Mouse (Mus musculus) spleen, postnatal 36 days (tissue): ENCODE results near the gene H2-T23.
"Not testable (repeated sequence)": the region's sequence is repeated elsewhere in the genome, so short reads cannot be mapped to it uniquely, and the experiment has no call there.

ENCODE experiments used
- DNase-seq, 2 experiments: peaks; one replicate each; pipeline ENCODE4 v3.0.0; 2022; ENCODE audit warnings: low spot score in 2 of 2, mixed read lengths in 1 of 2

The H2-T23 gene

DNA sequence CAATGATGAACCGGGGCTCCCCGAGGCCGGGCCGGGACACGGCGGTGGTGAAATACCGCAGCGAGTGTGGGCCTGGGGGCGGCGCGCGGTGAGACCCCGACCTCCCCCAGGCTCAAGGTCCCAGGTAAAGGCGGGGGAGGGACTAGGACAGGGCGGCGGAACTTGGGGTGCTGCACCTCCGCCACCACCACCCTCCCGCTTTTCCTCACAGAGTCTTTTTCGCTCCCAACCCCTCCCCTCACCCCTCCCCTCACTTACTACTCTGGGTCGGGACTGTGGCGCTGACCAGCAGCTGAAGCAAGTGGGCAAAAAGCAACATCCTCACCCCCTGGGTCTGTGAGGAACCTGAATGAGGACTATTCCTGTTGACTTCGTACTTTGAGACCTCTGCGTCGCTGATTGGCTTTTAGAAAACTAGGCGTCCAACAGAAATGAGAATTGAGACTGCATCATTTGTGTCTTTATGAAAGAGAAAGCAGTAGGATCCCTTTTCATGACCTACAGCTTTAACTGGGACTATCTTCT, at the start of gene H2-T23:
TSS of gene H2-T23 (minus strand) at position 505 of the 525 bp plus-strand sequence.
- peak; percentile 83 to 89 for DNase-seq

DNA sequence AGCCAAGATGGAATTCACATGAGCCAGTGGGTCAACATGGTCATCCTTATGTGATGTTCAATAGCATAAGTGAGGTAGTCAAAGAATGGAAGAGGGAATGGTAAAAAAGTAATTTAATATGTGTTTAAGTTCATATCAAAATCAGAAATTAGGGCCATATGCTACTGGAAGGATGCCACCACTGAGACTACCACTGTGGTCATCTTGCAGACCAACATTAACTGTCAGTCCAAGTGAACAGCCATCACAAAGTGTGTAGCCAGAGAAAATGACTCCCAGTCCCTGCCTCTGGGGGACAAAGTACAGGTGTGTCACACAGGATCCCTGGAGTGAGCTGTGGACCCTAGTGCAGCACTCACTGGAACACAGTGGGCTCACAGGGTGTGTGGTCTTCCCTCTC, 49.2 kb upstream of the H2-T23 start:
- DNase-seq: not testable (repeated sequence)

DNA sequence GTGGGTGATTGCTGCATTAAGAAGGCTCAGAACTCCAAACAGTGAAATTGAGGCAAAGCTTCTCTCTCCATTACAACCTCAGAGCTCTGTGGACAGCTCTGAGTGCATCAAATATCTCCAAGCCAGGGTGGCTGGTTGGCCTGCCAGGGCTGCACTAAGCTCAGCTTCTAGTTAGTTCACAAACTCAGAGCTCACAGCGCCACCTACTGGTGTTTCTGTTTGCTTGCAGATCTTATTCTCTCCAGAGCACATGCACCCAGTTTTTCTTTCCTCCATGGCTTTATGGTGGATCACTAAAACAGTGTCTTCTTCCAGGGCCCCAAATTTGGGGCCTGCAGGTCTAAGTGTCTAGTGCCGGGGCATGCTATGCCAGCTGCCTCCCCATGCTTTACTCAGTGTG, 28.2 kb upstream of the H2-T23 start:
- peak; percentile 81 to 87 for DNase-seq

DNA sequence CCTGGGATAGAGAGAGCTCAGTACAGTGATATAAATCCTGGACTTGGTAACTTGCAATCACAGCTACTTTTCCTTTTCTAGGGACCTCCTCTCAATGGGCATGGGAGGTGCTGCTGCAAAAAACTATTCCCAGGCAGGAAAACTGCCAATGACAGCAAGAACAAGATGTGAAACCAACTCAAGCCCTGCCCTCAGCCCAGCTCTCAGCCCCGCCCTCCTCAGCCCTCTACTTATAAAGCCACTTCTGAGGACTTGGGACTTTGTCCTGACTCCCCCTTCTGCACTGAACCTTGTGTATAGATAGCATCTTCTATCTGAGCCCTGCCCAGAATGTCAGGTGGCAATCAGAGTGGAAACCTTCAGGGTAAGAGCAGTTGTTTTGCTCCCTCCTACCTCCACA, 25.7 kb upstream of the H2-T23 start, which contains the start of gene Gm11127:
TSS of gene Gm11127 (minus strand) at position 10 of the 400 bp plus-strand sequence.
- DNase-seq: not testable (repeated sequence)

DNA sequence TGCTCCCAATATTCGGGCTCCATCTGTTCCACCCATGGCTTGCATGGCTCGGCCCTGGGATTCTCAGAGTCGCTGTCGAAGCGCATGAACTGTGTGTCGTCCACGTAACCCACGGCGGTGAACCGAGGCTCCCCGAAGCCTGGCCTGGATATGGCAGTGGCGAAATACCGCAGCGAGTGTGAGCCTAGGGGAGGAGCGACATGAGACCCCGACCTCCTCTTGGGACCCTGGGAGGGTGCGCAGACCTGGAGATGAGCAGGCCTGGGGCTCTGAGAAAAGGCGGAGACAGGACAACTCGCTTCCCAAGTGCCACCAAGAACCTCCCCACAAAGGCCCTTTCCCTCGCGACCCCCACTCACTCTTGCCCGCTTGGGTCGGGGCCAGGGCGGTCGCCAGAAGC, 25.3 kb upstream of the H2-T23 start:
- not testable (repeated sequence) for DNase-seq

DNA sequence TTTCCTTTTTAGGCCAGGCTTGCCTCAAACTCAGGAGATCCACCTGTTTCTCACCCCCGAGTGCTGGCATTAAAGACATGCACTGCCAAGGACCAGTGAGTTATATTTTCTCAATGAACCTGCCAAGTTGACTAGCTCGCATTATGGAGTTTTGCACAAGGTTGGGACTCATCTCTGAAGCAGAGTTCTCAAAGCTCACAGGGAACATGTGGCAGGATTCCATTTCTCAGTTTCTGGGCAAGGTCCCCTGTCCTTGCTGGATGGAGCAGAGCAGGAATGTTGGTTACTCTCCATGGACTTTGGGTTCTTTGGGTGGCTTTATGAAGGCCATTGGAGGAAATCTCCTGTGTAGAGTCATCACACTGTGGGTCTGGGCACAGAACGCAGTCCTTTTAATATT, 10.6 kb upstream of the H2-T23 start:
- DNase-seq: no peak

DNA sequence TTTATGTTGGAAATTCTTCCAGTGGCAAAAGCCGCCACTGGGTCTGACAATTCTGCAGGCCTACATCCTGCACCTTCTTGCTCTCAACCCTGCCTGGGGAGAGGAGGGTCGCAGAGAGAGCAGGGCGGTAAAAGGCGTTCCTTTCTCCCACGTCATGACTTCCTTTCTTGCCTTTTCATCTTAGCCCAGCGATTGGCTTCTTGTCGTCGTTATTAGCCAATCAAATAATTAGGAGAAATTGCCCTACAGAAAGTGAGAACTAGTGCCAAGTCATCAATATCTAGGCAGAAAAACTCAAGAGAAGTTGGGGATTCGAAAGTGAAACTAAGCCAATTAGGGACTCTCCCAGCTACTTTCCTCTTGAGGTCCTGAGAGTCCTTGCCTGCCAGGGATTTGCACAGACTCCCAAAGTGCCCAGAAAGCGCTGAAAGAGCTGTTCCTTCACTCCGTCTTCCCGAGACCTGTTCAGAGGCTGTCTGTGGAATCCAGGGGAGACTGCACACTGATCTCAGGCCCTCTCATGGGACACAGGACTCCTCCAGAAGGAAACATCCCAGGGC, 10.0 kb upstream of the H2-T23 start, which contains the start of the genes H2-T22 and Gm6034:
TSS of gene H2-T22 (minus strand) at position 138 of the 560 bp plus-strand sequence.
TSS of gene Gm6034 (plus strand) at position 352 of the 560 bp plus-strand sequence.
- DNase-seq: peak; percentile 90 to 94

DNA sequence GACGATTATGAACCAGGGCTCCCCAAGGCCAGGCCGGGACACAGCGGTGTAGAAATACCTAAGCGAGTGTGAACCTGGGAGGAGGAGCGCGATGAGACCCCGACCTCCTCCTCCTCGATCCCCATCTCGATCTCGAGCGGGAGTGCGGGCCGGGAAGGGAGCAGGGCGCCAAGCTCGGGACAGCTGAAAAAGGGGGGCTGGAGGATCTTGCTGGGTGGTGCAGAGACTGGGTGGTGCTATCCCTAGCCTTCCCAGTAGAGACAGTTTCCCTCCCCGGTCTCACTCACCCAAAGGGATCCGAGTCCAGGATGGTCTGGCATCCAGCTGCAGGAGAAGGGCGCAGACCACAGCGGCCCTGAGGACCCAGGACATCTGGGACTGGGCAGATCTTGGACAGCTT, 9.4 kb upstream of the H2-T23 start:
- not testable (repeated sequence) for DNase-seq

DNA sequence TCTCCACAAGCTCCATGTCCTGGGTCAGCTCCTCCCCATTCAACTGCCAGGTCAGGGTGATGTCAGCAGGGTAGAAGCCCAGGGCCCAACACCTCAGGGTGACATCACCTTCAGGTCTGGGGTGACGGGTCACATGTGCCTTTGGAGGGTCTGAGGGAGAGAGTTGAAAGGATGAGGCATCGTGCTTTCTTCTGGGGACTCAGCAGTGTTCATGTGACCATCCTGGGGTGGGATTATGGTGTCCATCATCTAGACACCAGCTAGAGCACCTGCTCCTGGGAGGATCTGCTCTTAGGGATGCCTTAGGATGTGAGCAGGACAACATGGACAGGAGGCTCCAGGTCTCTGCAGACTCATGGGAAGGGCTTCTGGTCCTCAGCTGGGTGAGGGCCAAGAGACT, 7.9 kb upstream of the H2-T23 start:
- DNase-seq: not testable (repeated sequence)

DNA sequence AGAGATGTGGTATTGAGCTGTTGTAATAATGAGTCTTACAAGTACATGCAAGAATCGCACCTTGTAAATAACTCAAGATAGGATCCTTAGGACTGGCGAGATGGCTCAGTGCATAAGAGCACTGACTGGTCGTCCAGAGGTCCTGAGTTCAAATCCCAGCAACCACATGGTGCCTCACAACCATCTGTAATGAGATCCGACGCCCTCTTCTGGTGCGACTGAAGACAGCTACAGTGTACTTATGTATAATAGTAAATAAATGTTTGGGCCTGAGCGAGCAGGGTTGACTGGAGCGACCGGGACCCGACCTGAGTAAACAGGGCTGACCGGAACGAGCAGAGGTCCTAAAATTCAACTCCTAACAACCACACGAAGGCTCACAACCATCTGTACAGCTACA, 3.5 kb upstream of the H2-T23 start:
- not testable (repeated sequence) for DNase-seq

DNA sequence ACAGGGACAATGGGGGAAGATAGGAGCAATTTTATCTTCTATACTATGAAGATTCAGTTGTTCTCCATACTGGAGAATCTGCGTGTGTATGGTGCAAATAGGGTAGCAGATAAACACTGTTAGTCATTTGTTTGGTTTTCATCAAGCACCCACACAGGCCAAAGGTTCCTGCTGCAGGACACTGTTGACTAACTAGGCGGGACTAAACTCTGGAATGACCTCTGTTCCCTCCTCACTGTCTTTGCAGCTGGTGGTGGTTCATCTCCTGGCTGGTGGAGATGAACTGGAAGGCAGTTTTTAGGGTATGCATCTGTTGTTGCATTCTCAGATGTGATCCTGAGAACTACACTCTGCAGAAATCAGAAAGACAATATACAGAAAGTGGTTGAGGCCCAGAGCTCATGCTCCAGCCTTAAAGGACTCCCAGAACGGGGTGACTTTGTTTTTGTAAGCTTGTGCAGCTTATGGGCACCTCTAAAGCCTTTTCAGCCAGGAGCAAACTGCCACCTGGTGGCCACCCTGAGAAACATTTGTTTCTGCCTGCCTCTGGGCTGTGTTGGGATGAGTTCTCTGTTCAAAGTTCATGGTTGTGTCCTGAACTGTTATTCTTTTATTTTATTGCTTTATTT, 2.5 kb upstream of the H2-T23 start:
- peak; percentile 70 to 72 for DNase-seq

DNA sequence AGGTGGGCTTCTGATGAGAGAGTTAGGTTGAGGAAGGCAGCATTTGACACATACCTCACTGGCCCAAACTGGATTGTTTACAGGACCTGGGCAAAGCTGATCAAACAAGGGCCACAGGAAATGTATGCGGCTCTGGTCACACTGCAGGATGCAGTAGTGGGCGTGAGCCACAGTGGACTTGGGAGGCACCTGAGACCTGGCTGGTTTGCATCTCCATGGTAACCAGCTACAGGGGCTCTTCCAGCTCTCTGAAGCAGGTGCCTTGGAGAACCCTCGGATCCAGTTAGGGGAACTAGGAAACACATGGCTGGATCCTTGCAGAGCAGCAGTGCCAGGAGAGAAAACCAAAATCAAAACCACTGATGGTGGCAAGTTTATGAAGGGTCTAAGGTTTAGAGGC, 1.9 kb upstream of the H2-T23 start:
- not testable (repeated sequence) for DNase-seq

DNA sequence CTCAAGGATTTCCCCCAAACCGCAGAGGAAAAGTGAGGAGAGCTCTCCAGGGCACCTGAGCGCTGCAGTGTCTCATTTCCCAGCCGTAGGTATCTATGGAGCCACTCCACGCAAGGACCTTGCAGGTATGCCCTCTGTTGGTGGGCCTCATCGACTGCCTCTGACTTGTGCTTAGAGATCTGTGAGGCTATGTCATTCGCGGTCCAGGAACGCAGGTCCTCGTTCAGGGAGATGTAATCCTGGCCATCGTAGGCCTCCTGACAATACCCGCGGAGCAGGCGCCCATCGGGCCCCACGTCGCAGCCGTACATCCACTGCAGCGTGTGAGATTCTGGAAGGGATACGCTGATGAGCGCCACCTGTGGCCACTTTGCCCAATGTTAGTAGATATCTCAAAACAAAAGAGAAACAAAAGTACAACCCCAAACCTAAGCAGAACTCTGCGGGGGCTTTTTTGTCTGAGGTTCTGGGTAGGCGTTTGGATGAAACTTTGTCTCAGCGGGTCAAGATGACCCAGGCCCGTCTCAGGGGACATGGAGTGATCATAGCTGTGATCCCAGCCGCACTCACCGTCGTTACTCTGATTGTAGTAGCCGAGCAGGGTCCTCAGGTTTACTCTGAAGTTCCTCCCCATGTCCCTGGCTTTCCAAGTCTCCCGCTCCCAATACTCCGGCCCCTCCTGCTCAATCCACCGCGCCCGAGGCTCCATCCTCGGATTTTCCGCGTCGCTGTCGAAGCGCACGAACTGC, 898 bp downstream of the H2-T23 start:
- peak; percentile 61 to 73 for DNase-seq

DNA sequence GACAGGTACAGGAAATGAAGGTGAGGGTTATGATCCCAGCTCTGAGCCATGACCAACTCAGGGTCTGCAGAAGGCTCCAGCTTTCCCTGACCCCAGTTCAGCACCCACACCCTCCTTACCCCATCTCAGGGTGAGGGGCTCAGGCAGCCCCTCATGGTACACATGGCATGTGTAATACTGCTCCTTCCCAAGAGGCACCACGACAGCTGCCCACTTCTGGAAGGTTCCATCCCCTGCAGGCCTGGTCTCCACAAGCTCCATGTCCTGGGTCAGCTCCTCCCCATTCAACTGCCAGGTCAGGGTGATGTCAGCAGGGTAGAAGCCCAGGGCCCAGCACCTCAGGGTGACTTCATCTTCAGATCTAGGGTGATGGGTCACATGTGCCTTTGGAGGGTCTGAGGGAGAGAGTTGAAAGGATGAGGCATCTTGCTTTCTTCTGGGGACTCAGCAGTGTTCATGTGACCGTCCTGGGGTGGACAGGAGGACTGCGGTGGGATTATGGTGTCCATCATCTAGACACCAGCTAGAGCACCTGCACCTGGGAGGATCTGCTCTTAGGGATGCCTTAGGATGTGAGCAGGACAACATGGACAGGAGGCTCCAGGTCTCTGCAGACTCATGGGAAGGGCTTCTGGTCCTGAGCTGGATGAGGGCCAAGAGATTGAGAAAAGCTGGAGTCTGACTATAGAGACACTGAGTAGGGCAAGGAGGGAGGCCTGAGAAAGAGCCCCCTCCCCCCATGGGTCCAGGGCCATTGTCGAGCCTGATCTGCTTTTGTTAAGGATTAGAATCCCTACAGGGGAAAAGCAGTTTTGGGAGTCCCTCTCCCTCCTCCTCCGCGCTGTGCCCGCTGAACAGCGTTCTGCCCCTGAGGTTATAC, 1.7 kb downstream of the H2-T23 start:
- DNase-seq: not testable (repeated sequence)

DNA sequence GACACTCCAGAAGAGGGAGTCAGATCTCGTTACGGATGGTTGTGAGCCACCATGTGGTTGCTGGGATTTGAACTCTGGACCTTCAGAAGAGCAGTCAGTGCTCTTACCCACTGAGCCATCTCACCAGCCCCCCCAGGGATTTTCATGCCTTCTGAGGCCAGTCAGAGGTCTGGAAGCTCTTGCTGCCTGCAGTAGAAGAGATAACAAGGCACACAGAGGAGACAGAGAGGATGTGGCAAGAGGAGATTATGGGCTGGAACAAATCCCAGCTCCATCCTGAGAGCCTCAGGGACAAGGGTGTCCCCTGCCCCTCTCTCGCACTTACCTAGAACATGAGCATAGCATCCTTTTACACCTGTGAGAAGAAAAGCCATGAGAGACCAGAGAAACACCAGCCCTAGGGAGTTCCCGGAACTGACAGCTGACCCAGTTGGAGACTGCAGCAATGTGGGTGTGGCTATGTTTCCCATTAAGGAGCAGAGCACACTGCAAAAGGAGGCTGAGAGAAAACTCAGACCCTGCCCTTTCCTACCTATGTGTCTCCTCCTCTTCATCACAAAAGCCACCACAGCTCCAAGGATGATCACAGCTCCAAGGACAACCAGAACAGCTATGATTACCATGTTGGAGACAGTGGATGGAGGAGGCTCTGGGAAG, 2.5 kb downstream of the H2-T23 start:
- DNase-seq: peak in 1 of 2 experiments; percentile 59

DNA sequence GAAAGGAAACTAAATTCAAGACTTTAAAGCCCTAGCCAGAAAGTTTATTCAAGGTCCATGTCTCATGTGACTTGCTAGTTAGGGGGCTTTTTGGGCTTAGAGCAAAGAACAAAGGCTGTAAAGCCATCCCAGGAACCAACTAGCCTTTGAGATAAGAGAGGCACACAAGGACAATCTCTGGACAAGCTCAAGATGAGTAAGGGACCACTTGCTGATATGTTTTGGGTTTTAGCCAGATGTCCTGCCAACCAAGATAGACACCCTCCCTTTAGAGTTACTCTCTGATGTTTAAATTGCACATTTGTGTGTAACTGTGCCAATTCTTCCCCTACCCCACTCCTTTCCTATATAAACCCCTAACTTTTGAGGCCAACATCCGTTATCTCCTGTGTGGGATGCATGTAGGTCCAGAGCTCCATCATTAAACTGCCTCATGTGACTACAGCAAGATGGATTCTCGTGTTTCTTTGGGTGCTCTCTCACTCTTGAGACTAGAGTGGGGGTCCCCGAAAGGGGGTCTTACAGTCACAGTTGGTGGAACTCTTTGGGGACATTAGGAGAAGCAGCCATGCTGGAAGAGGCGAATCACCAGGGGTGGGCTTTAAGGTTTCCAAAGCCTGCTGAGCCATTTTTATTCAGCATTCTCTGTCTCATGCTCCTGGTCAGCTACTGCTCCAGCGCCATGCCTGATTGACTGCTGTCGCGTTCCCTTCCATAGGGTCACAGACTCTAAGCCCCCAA, 3.6 kb downstream of the H2-T23 start:
- no peak for DNase-seq

DNA sequence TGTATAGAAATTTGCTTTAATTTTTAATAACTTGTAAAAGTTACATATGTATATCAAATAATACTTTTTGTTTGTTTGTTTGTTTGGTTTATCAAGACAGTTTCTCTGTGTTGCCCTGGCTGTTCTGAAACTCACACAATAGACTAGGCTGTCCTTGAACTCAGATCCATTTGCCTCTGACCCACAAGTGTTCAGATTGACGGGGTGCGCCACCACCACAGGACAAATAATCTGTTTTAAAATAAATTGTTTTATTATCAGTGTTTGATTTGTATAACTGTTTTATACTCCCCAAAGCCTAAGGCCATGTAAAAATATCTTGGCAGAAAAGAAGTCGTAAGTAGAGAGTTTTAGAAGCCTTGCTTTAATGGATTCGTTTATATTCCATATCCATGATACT, 5.0 kb downstream of the H2-T23 start:
- no peak for DNase-seq

DNA sequence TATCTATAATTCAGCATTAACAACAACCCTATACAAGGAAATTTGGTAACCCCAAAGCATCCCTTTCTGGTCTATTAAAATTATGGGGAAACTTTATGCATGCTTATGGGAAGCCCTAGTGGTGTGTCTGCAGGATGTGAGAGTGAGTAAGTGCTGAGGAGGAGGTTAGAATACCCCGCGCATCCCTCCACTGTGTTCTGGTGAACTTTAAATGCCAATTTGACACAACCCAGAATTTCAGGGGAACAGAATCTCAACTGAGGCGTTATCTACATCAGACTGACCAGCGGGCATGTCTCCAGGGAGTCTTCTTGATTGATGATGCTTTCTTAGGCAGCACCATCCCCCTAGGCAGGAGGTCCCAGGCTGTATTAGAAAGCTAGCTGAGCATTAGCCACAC, 6.8 kb downstream of the H2-T23 start:
- no peak for DNase-seq

DNA sequence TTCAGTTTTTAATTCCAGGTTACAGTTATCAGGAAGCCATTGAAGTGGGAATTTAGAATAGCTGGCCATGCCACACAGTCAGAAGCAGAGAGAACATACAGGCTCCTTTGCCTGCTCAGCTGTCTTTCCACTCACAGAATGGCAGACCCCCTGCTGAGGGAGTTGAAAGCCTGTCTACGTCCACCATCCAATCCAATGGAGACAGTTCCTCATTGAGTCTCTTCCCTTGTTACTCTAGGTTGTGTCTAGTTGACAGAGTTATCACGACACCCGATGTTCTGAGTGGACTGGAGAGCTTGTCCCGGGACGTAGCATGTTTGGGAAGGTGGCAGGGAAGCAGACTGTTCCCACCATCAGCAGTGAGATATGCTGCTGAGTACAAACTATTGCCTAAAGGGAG, 7.5 kb downstream of the H2-T23 start:
- no peak for DNase-seq
